1 mouse cellular context compared by ENCODE assay signal in genomic region chr7:12921705-12922465, GRCm38 (mm10).
TF ChIP-seq lines count a peak whose summit lies in the region.

TSS of gene Rps5 (plus strand) at chr7:12922290.

TF ChIP-seq in MEL, 35 proteins besides CTCF, POLR2A, EP300 and RAD21 (continued from another document):
- TF ChIP-seq MAZ (IDR thresholded peaks at IDR 0.05; ENCODE audit: low read depth, low read length) (peak; percentile 78), BHLHE40 (IDR thresholded peaks at IDR 0.05; ENCODE audit: borderline replicate concordance, low read depth, low read length) (no peak), POLR2AphosphoS5 (IDR thresholded peaks at IDR 0.05; ENCODE audit: borderline replicate concordance, low read depth, low read length) (peak; percentile 57; the same call in 1 of the 2 replicates), USF1 (IDR thresholded peaks at IDR 0.05; ENCODE audit: low read depth, low read length) (no peak), NELFE (IDR thresholded peaks at IDR 0.05; ENCODE audit: low read depth, low read length) (peak; percentile 98)
TF ChIP-seq in MEL: peak in this region for 20.
